Mouse (Mus musculus) spleen, adult 2 months (tissue): ENCODE data around the gene Gm20917. TPM values are rescaled to one million over a fixed set of nuclear protein-coding genes. Genes with fewer than 3 reads are reported as not detected.
"Not testable (repeated sequence)": the region's sequence is repeated elsewhere in the genome, so short reads cannot be mapped to it uniquely, and the experiment has no call there.

Experiments used
- DNase-seq, 2 experiments: peaks; one replicate each; pipeline versions ENCODE4 v3.0.0 to v3.0.0-alpha.2; 2012 to 2021; ENCODE audit warnings: low spot score in 2 of 2, low read depth in 1 of 2
- H3K27ac ChIP-seq: fragments of 200-500 bp; 2 replicates; pipeline ENCODE4 v1.5.1; 2012; ENCODE audit warnings: low read length, inconsistent platforms; ENCODE audit not compliant: insufficient read depth
- H3K27me3 ChIP-seq: fragments of 200-500 bp; 2 replicates; pipeline ENCODE4 v1.6.1; 2012; ENCODE audit warnings: mild to moderate bottlenecking, moderate library complexity, low read length, inconsistent platforms; ENCODE audit not compliant: control insufficient read depth, insufficient read depth
- H3K36me3 ChIP-seq: fragments of 200-500 bp; 2 replicates; pipeline ENCODE4 v1.6.1; 2012; ENCODE audit warnings: mild to moderate bottlenecking, low read length, inconsistent platforms; ENCODE audit not compliant: control insufficient read depth, insufficient read depth
- H3K4me1 ChIP-seq: fragments of 200-500 bp; 2 replicates; pipeline ENCODE4 v1.6.1; 2011; ENCODE audit warnings: inconsistent platforms; ENCODE audit not compliant: control insufficient read depth, insufficient read depth, insufficient read length
- H3K4me3 ChIP-seq: fragments of 200-500 bp; 2 replicates; pipeline ENCODE4 v1.5.1; 2011; ENCODE audit warnings: mild to moderate bottlenecking, inconsistent platforms; ENCODE audit not compliant: insufficient read depth, insufficient read length; ENCODE audit errors: extremely low read depth
- WGBS: fragments of 180-500 bp; shearing (Covaris S2); methylation state at CpG from one replicate; pipeline ENCODE4 v1.1.7; 2018; 5-methylcytosine and 5-hydroxymethylcytosine counted together
- polyA plus RNA-seq: library from polyadenylated mRNA; depleted of rRNA; stranded (reverse); fragments of >200 nt; gene quantifications from 2 replicates; pipeline ENCODE4 v1.2.3, GENCODE M21; 2012; rRNA removed

Gene Gm20917
- polyA plus RNA-seq: not detected in 2 replicates

DNA sequence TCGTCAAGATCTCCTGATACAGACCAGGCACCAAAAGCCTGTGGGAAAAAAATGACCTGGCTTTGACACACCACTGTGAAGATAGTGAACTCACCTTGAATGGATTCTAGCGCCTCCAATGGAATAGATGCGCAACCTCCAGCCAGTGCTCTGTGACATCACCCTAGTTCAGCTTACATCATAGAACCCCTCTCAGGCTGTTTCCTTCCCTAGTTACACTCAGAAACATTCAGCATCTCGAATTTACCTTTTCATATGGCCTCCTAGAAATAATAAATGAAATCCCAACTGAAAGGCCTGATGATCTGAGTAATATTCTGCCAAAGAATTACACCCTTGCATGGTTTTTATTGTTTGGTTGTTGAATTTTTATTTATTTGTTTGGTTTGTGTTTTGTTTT, at the start of gene Gm20917:
Gene Gm20917, minus strand, starts transcription at position 101 of the 400 bp plus-strand sequence.
- WGBS: no CpG with 5 or more reads among the region's 4 CpGs
- not testable (repeated sequence) for H3K4me1 ChIP-seq

More for the DNA sequence above, at the start of gene Gm20917:
- H3K27me3 ChIP-seq, DNase-seq, H3K27ac ChIP-seq, H3K36me3 ChIP-seq, H3K4me3 ChIP-seq: not testable (repeated sequence)

Other genes with a start within 250 kb of the Gm20917 start
- gene Gm20916, start 168.4 kb upstream of the Gm20917 start, polyA plus RNA-seq: not detected in 2 replicates